Comparison of ENCODE assay signal across 8 mouse cellular contexts in the genomic region with DNA sequence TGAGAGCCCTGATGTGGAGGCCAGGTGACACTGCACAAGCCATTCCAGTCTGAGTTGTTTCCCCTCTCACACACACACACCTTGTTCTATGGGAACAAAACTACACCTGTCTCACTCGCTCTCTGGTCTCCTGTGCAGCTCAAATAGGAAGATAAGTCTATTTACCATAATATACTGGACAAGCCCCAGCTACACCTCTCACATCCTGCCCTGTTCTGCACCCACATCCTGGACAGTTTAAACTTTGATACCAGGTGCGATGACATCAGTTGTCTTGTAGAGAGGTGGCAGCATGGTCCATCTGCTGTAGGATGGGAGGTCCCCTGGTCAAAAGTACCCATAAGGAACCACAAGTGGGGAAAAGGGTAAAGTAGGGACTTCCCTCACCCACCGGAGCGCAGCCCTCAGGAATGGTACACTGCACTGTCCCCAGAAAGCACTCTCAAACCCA. TPM values are rescaled to one million over a fixed set of nuclear protein-coding genes. Genes with fewer than 3 reads are reported as not detected.
A peak's percentile ranks its signal among the peaks of the same experiment; 100 is the strongest.
DNase-seq lines count a peak whose midpoint lies in the region; ATAC-seq and TF ChIP-seq lines count a peak whose summit lies in the region.

No protein-coding gene starts in this region.

- TF ChIP-seq POLR2A in MEL (IDR thresholded peaks at IDR 0.05; ENCODE audit: control insufficient read depth in 1 of 2, insufficient read depth in 1 of 2, low read depth in 1 of 2, low read length in 2 of 2, poor library complexity in 1 of 2), result no peak

- intact Hi-C loops in gastrocnemius, adult 2 months (cut with DNase I), result loop anchor here (2.0 kb wide), 1 partner anchor 22 kb away; the partner anchor contains the start of gene Ankrd13d

- TF ChIP-seq EP300 in MEL (IDR thresholded peaks at IDR 0.05; ENCODE audit: low read depth in 1 of 2, low read length in 2 of 2), result no peak

- peak overlapping the region; percentile 93 for H3K9ac ChIP-seq in MEL (ENCODE audit: control insufficient read depth, low read depth, low read length, poor library complexity, severe bottlenecking)
- peak overlapping the region; percentile 97 for H3K9ac ChIP-seq in hindbrain, embryonic 12.5 days

- H3K79me2 ChIP-seq in MEL (ENCODE audit: control insufficient read depth, insufficient read depth, low read length, poor library complexity), result peaks cover 50% of the 10 kb centered on the region

- no peak for TF ChIP-seq CTCF in gastrocnemius, adult 2 months (IDR thresholded peaks at IDR 0.05)
- TF ChIP-seq CTCF in MEL (IDR thresholded peaks at IDR 0.05 in 2 of 3, conservative IDR thresholded peaks at IDR 0.05 in 1 of 3; ENCODE audit: control insufficient read depth in 1 of 3, insufficient read depth in 1 of 3, low read depth in 2 of 3, low read length in 3 of 3, poor library complexity in 1 of 3, severe bottlenecking in 1 of 3), result no peak

- no peaks in the 10 kb centered on the region for H3K27me3 ChIP-seq in MEL (ENCODE audit: control insufficient read depth in 1 of 2, insufficient read depth in 2 of 2, low read length in 2 of 2)
- H3K27me3 ChIP-seq in hindbrain, embryonic 12.5 days, result no peaks in the 10 kb centered on the region; the same call in 1 of the 2 replicates

- DNase-seq in gastrocnemius, adult 2 months, result no peak
- DNase-seq in gastrocnemius, postnatal 4 days (ENCODE audit: low spot score in 2 of 2), result no peak
- peak; percentile 42 for DNase-seq in MEL (ENCODE audit: low read depth, low spot score)
- peak; percentile 23 to 27 for DNase-seq in lung, postnatal 4 days
- peak; percentile 66 for DNase-seq in thymus, postnatal 25 days
- no peak for DNase-seq in urinary bladder, adult 2 months (ENCODE audit: low spot score)
- DNase-seq in urinary bladder, adult 18-20 months (ENCODE audit: low spot score in 2 of 2), result no peak

- H3K27ac ChIP-seq in gastrocnemius, adult 2 months, result peak overlapping the region; percentile 91
- peak overlapping the region; percentile 90 for H3K27ac ChIP-seq in MEL (ENCODE audit: control insufficient read depth, low read depth, low read length)
- H3K27ac ChIP-seq in hindbrain, embryonic 12.5 days, result no peak overlapping the region

- TF ChIP-seq RAD21 in MEL (IDR thresholded peaks at IDR 0.05; ENCODE audit: low read depth, low read length), result no peak

- H3K4me1 ChIP-seq in MEL (ENCODE audit: control insufficient read depth in 1 of 2, insufficient read depth in 2 of 2, low read length in 2 of 2), result peaks cover 14 to 53% of the 10 kb centered on the region in 2 experiments
- H3K4me1 ChIP-seq in hindbrain, embryonic 12.5 days, result peaks cover 58% of the 10 kb centered on the region

- peak overlapping the region; percentile 99 for H3K4me3 ChIP-seq in gastrocnemius, adult 2 months
- H3K4me3 ChIP-seq in MEL (ENCODE audit: control insufficient read depth in 1 of 2, insufficient read depth in 1 of 2, low read depth in 2 of 2, low read length in 2 of 2), result peak overlapping the region; percentile 75 to 99
- H3K4me3 ChIP-seq in hindbrain, embryonic 12.5 days, result peak overlapping the region; percentile 93

- 59% methylated on average over 4 of the region's 4 CpGs for WGBS in hindbrain, embryonic 12.5 days

- 0 out of 2 replicates have a peak, but pooled peaks have one; percentile 12 for ATAC-seq in hindbrain, embryonic 12.5 days (ENCODE audit: low FRiP score)

- peak overlapping the region; percentile 81 for H3K4me2 ChIP-seq in hindbrain, embryonic 12.5 days (replicated peaks)

- peaks cover 0 to 36% of the 10 kb centered on the region in 2 experiments; a peak in 2 of 4 replicates for H3K36me3 ChIP-seq in MEL (ENCODE audit: control insufficient read depth in 1 of 2, insufficient read depth in 2 of 2, low read length in 2 of 2)
- no peaks in the 10 kb centered on the region for H3K36me3 ChIP-seq in hindbrain, embryonic 12.5 days

- H3K9me3 ChIP-seq in MEL (replicated peaks; ENCODE audit: insufficient read depth, low read length), result no peaks in the 10 kb centered on the region
- no peaks in the 10 kb centered on the region for H3K9me3 ChIP-seq in hindbrain, embryonic 12.5 days (replicated peaks)

TF ChIP-seq in MEL, 35 proteins besides CTCF, POLR2A, EP300 and RAD21:
- TF ChIP-seq GABPA (IDR thresholded peaks at IDR 0.05; ENCODE audit: low read depth, low read length) (no peak), ETS1 (IDR thresholded peaks at IDR 0.05; ENCODE audit: low read depth, low read length) (peak; percentile 8; the same call in 1 of the 2 replicates)

RNA-seq across cellular contexts. Expression of gene Grk2, which starts 1.1 kb away (rescaled TPM):
- 10 to 100 TPM; 56.6 to 61.2 TPM for total RNA-seq in gastrocnemius, adult 2 months (2021)
- 10 to 100 TPM; 42.9 to 43.8 TPM for total RNA-seq in gastrocnemius, postnatal 4 days (2021)
- total RNA-seq in MEL (2012; rRNA removed), result 65.1 and 75.2 TPM in 2 replicates
- 100 to 1,000 TPM in 1 of 2 experiments, not detected in 1; 105 TPM for polyA plus RNA-seq in MEL (2012; ENCODE audit: insufficient read depth in 1 of 2, insufficient read length in 2 of 2, low read depth in 1 of 2, low replicate concordance in 2 of 2, missing spikeins in 1 of 2)
- polyA plus RNA-seq in hindbrain, embryonic 12.5 days (2016; fragmentation: Nextera tagmentation; extraction: Ambion mirVana), result 21.8 and 22.0 TPM in 2 replicates
- 69.4 and 74.6 TPM in 2 replicates for polyA plus RNA-seq in urinary bladder, adult 2 months (2012; rRNA removed)

RNA-seq across cellular contexts. Expression of gene Ankrd13d, which starts 22.0 kb away (rescaled TPM):
- total RNA-seq in gastrocnemius, adult 2 months (2021), result under 1 TPM; 0.45 to 0.64 TPM
- 1 to 10 TPM; 2.2 to 2.6 TPM for total RNA-seq in gastrocnemius, postnatal 4 days (2021)
- 0.96 and 1.4 TPM in 2 replicates for total RNA-seq in MEL (2012; rRNA removed)
- polyA plus RNA-seq in MEL (2012; ENCODE audit: insufficient read depth in 1 of 2, insufficient read length in 2 of 2, low read depth in 1 of 2, low replicate concordance in 2 of 2, missing spikeins in 1 of 2), result 1 to 10 TPM in 1 of 2 experiments, not detected in 1; 2.6 TPM
- 17.5 and 22.1 TPM in 2 replicates for polyA plus RNA-seq in hindbrain, embryonic 12.5 days (2016; fragmentation: Nextera tagmentation; extraction: Ambion mirVana)
- 13.6 and 18.6 TPM in 2 replicates for polyA plus RNA-seq in urinary bladder, adult 2 months (2012; rRNA removed)

RNA-seq across cellular contexts. Expression of gene Ssh3, which starts 35.9 kb away (rescaled TPM):
- 1 to 10 TPM; 3.3 to 3.9 TPM for total RNA-seq in gastrocnemius, adult 2 months (2021)
- 1 to 10 TPM; 4.4 to 5.2 TPM for total RNA-seq in gastrocnemius, postnatal 4 days (2021)
- total RNA-seq in MEL (2012; rRNA removed), result 7.4 and 9.2 TPM in 2 replicates
- polyA plus RNA-seq in MEL (2012; ENCODE audit: insufficient read depth in 1 of 2, insufficient read length in 2 of 2, low read depth in 1 of 2, low replicate concordance in 2 of 2, missing spikeins in 1 of 2), result 10 to 100 TPM in 1 of 2 experiments, not detected in 1; 14.1 TPM
- polyA plus RNA-seq in hindbrain, embryonic 12.5 days (2016; fragmentation: Nextera tagmentation; extraction: Ambion mirVana), result 10.1 and 10.4 TPM in 2 replicates
- polyA plus RNA-seq in urinary bladder, adult 2 months (2012; rRNA removed), result 83.3 and 90.8 TPM in 2 replicates

Comparison
In these comparisons a context has a peak if more than half of its experiments do, and no peak if none do; other contexts are left out.
1. DNase-seq: peak in MEL (single experiment), lung, postnatal 4 days (2 of 2) and thymus, postnatal 25 days (single experiment); none in gastrocnemius, adult 2 months (single experiment), gastrocnemius, postnatal 4 days (0 of 2), urinary bladder, adult 2 months (single experiment) and urinary bladder, adult 18-20 months (0 of 2).
2. Peak in every context shown above with its lines, with median percentiles within 50 percentile points of each other: H3K4me3 ChIP-seq.